Mouse (Mus musculus) olfactory bulb, adult 2 months (tissue): Measurements from ENCODE around the gene Mon1b.

ENCODE experiments used
- CTCF ChIP-seq: fragments of 200-500 bp; IDR thresholded peaks from 2 replicates; pipeline ENCODE4 v1.5.1; 2012; ENCODE audit warnings: low read depth, mild to moderate bottlenecking, low read length, moderate library complexity; ENCODE audit not compliant: insufficient read depth
- POLR2A ChIP-seq: fragments of 200-500 bp; IDR thresholded peaks from 2 replicates; pipeline ENCODE4 v1.6.1; 2012; ENCODE audit warnings: mild to moderate bottlenecking, low read depth, low read length, moderate library complexity; ENCODE audit not compliant: insufficient read depth

- TF ChIP-seq CTCF (no peak), POLR2A (no peak)
Measured at GRCm38 (mm10) chr8:113674611-113675010, 39.2 kb downstream of the Mon1b start.
